Mouse (Mus musculus): ENCODE measurements around the gene Mpnd.
A peak's percentile ranks its signal among the peaks of the same experiment; 100 is the strongest.

Mpnd gene

DNA sequence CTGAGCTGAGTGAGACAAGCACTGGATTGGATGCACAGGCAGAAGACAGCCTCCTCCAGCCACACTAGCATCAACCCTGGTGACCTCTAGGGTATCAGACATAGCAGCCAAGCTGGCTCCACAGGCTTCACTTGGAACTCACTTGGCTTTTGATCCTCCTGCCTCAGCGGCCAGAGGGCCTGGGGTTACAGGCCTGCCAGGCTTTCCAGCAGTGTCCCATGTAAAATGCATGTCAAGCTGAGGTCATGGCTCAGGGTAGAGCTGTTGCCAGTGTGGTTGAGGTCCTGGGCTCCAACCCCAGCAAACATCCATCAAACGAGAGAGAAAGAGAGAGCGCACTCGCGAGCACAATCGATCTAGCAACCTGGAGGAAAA, 29.2 kb downstream of the Mpnd start:
- peaks cover 83% of the 10 kb centered on the region for H3K4me1 ChIP-seq (replicated peaks; ENCODE audit: low read depth, low read length)
- H3K9me3 ChIP-seq (ENCODE audit: low read length): no peaks in the 10 kb centered on the region
- TF ChIP-seq POU5F1 (IDR thresholded peaks at IDR 0.05; ENCODE audit: borderline replicate concordance, low read length): no peak
- TF ChIP-seq NANOG (IDR thresholded peaks at IDR 0.05; ENCODE audit: borderline replicate concordance, low read length): no peak
- no peak for TF ChIP-seq CTCF (conservative IDR thresholded peaks at IDR 0.05; ENCODE audit: low read length)
- no peak overlapping the region for H3K4me3 ChIP-seq (replicated peaks; ENCODE audit: low read length)
- no peaks in the 10 kb centered on the region for H3K27me3 ChIP-seq (ENCODE audit: insufficient read depth, low read length)
- peaks cover 49% of the 10 kb centered on the region for H3K36me3 ChIP-seq (ENCODE audit: insufficient read depth, low read length)

- Histone ChIP-seq H3K4me3 (replicated peaks; ENCODE audit: low read length) (peak overlapping the region; percentile 98), H3K27me3 (ENCODE audit: insufficient read depth, low read length) (no peaks in the 10 kb centered on the region), H3K4me1 (replicated peaks; ENCODE audit: low read depth, low read length) (peaks cover 78% of the 10 kb centered on the region), H3K36me3 (ENCODE audit: insufficient read depth, low read length) (peaks cover 44% of the 10 kb centered on the region), H3K9me3 (ENCODE audit: low read length) (no peaks in the 10 kb centered on the region)
- no peak for TF ChIP-seq NANOG (IDR thresholded peaks at IDR 0.05; ENCODE audit: borderline replicate concordance, low read length)
- no peak for TF ChIP-seq CTCF (conservative IDR thresholded peaks at IDR 0.05; ENCODE audit: low read length)
- no peak for TF ChIP-seq POU5F1 (IDR thresholded peaks at IDR 0.05; ENCODE audit: borderline replicate concordance, low read length)
These were observed 29.7 kb downstream of the Mpnd start for GRCm38 (mm10) chr17:56035216-56035615.

GRCm38 (mm10) chr17:56036176-56036900, 30.8 kb downstream of the Mpnd start, which contains the start of gene Sh3gl1:
Gene Sh3gl1 (minus strand): TSS chr17:56036635.
- Histone ChIP-seq H3K9me3 (ENCODE audit: low read length) (no peaks in the 10 kb centered on the region), H3K27me3 (ENCODE audit: insufficient read depth, low read length) (no peaks in the 10 kb centered on the region), H3K36me3 (ENCODE audit: insufficient read depth, low read length) (peaks cover 32% of the 10 kb centered on the region), H3K4me1 (replicated peaks; ENCODE audit: low read depth, low read length) (peaks cover 73% of the 10 kb centered on the region), H3K4me3 (replicated peaks; ENCODE audit: low read length) (peak within 1 kb of the TSS; percentile 98)
- no peak for TF ChIP-seq POU5F1 (IDR thresholded peaks at IDR 0.05; ENCODE audit: borderline replicate concordance, low read length)
- no peak for TF ChIP-seq NANOG (IDR thresholded peaks at IDR 0.05; ENCODE audit: borderline replicate concordance, low read length)
- TF ChIP-seq CTCF (conservative IDR thresholded peaks at IDR 0.05; ENCODE audit: low read length): peak; percentile 96

- peak overlapping the region; percentile 74 for H3K4me3 ChIP-seq (replicated peaks; ENCODE audit: low read length)
- H3K9me3 ChIP-seq (ENCODE audit: low read length): no peaks in the 10 kb centered on the region
- no peaks in the 10 kb centered on the region for H3K27me3 ChIP-seq (ENCODE audit: insufficient read depth, low read length)
- peaks cover 74% of the 10 kb centered on the region for H3K4me1 ChIP-seq (replicated peaks; ENCODE audit: low read depth, low read length)
- peaks cover 33% of the 10 kb centered on the region for H3K36me3 ChIP-seq (ENCODE audit: insufficient read depth, low read length)
- no peak for TF ChIP-seq NANOG (IDR thresholded peaks at IDR 0.05; ENCODE audit: borderline replicate concordance, low read length)
- TF ChIP-seq POU5F1 (IDR thresholded peaks at IDR 0.05; ENCODE audit: borderline replicate concordance, low read length): no peak
- TF ChIP-seq CTCF (conservative IDR thresholded peaks at IDR 0.05; ENCODE audit: low read length): no peak
These were observed 31.4 kb downstream of the Mpnd start for GRCm38 (mm10) chr17:56036901-56037287.

GRCm38 (mm10) chr17:56038583-56039261, 33.2 kb downstream of the Mpnd start:
- Histone ChIP-seq H3K4me1 (replicated peaks; ENCODE audit: low read depth, low read length) (peaks cover 73% of the 10 kb centered on the region), H3K9me3 (ENCODE audit: low read length) (no peaks in the 10 kb centered on the region), H3K4me3 (replicated peaks; ENCODE audit: low read length) (no peak overlapping the region), H3K27me3 (ENCODE audit: insufficient read depth, low read length) (no peaks in the 10 kb centered on the region), H3K36me3 (ENCODE audit: insufficient read depth, low read length) (peaks cover 36% of the 10 kb centered on the region)
- TF ChIP-seq POU5F1 (IDR thresholded peaks at IDR 0.05; ENCODE audit: borderline replicate concordance, low read length): no peak
- no peak for TF ChIP-seq NANOG (IDR thresholded peaks at IDR 0.05; ENCODE audit: borderline replicate concordance, low read length)
- no peak for TF ChIP-seq CTCF (conservative IDR thresholded peaks at IDR 0.05; ENCODE audit: low read length)

- Histone ChIP-seq H3K36me3 (ENCODE audit: insufficient read depth, low read length) (peaks cover 36% of the 10 kb centered on the region), H3K4me3 (replicated peaks; ENCODE audit: low read length) (peak overlapping the region; percentile 95), H3K4me1 (replicated peaks; ENCODE audit: low read depth, low read length) (peaks cover 73% of the 10 kb centered on the region), H3K27me3 (ENCODE audit: insufficient read depth, low read length) (no peaks in the 10 kb centered on the region), H3K9me3 (ENCODE audit: low read length) (no peaks in the 10 kb centered on the region)
- TF ChIP-seq POU5F1 (IDR thresholded peaks at IDR 0.05; ENCODE audit: borderline replicate concordance, low read length): no peak
- no peak for TF ChIP-seq NANOG (IDR thresholded peaks at IDR 0.05; ENCODE audit: borderline replicate concordance, low read length)
- no peak for TF ChIP-seq CTCF (conservative IDR thresholded peaks at IDR 0.05; ENCODE audit: low read length)
These were observed 33.8 kb downstream of the Mpnd start for GRCm38 (mm10) chr17:56039345-56039744.

DNA sequence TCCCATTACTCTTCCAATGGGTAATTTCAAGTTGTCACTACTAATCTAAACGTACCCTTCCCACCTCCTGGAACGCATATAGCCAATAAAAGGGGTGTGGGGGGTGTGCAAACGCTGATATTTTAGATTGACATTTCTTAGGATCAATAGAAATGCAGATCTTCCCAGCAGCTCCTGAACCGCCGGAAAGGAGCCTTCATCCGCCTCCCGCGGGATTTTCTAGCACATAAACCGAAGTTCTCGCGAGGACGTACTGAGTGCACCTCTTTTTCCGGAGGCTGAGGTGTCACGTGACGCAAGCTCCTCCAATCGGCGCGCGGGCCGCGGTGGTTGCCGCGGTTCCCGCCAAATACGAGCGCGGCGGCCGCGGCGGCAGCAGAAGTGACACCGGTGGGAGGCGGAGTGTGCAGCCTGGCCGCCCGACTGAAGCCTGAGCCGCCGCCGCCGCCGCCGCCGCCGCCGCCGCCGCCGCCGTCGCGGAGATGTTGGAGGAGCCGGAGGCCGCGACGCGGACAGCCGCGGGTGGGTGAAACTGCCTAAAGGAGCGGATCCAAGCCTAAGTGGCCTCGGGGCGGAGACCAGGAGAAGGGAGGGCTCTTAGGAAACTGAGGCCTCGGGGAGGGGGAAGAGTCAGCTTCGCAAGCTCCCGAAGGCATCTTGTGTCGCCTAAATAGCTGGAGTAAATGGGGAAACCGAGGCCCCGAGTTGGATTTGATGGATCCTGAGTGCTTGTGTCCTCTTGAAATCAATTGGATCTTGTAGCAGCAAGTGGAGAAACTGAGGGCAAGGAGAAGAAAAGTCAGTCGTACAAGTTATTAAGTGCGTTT, 34.7 kb downstream of the Mpnd start, which contains the start of gene Chaf1a:
TSS of gene Chaf1a (plus strand) at position 410 of the 827 bp plus-strand sequence.
- H3K4me3 ChIP-seq (replicated peaks; ENCODE audit: low read length): peak within 1 kb of the TSS; percentile 95
- peaks cover 36% of the 10 kb centered on the region for H3K36me3 ChIP-seq (ENCODE audit: insufficient read depth, low read length)
- no peaks in the 10 kb centered on the region for H3K9me3 ChIP-seq (ENCODE audit: low read length)
- H3K27me3 ChIP-seq (ENCODE audit: insufficient read depth, low read length): no peaks in the 10 kb centered on the region
- TF ChIP-seq POU5F1 (IDR thresholded peaks at IDR 0.05; ENCODE audit: borderline replicate concordance, low read length): no peak
- no peak for TF ChIP-seq NANOG (IDR thresholded peaks at IDR 0.05; ENCODE audit: borderline replicate concordance, low read length)
- no peak for TF ChIP-seq CTCF (conservative IDR thresholded peaks at IDR 0.05; ENCODE audit: low read length)
- peaks cover 67% of the 10 kb centered on the region for H3K4me1 ChIP-seq (replicated peaks; ENCODE audit: low read depth, low read length)

DNA sequence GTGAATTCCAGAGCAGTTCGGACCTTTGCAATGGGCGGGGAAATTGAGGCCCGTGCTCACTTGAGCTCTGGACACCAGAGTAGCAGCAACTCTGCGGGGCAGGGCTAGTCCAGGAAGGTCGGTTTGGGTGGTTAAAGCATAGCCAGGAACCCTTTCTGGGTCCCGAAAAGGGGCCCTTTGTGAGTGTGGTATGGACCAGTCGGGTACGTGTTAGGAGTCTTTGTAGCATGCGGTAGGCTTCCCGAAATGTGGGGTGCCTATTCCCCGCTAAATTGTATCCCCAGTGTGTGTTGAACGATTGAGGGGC, 35.3 kb downstream of the Mpnd start:
- H3K9me3 ChIP-seq (ENCODE audit: low read length): no peaks in the 10 kb centered on the region
- H3K4me3 ChIP-seq (replicated peaks; ENCODE audit: low read length): peak overlapping the region; percentile 95
- H3K27me3 ChIP-seq (ENCODE audit: insufficient read depth, low read length): no peaks in the 10 kb centered on the region
- peaks cover 41% of the 10 kb centered on the region for H3K36me3 ChIP-seq (ENCODE audit: insufficient read depth, low read length)
- peaks cover 67% of the 10 kb centered on the region for H3K4me1 ChIP-seq (replicated peaks; ENCODE audit: low read depth, low read length)
- no peak for TF ChIP-seq POU5F1 (IDR thresholded peaks at IDR 0.05; ENCODE audit: borderline replicate concordance, low read length)
- no peak for TF ChIP-seq NANOG (IDR thresholded peaks at IDR 0.05; ENCODE audit: borderline replicate concordance, low read length)
- TF ChIP-seq CTCF (conservative IDR thresholded peaks at IDR 0.05; ENCODE audit: low read length): no peak
